Mouse (Mus musculus) NIH3T3 (cell line): ENCODE results near the gene Dennd1a.
A peak's percentile ranks its signal among the peaks of the same experiment; 100 is the strongest.

Source experiments
- DNase-seq: peaks from one replicate; pipeline ENCODE4 v3.0.0-alpha.2; 2012; ENCODE audit warnings: low read depth

The Dennd1a gene

GRCm38 (mm10) chr2:38286733-38287551, at the start of gene Dennd1a:
TSS of gene Dennd1a (minus strand) at chr2:38287390.
- DNase-seq: peak; percentile 93

GRCm38 (mm10) chr2:38336606-38337005, 49.4 kb upstream of the Dennd1a start:
- DNase-seq: no peak

- DNase-seq: no peak
These were observed 46.5 kb upstream of the Dennd1a start for GRCm38 (mm10) chr2:38333586-38334119.

GRCm38 (mm10) chr2:38326671-38327070, 39.5 kb upstream of the Dennd1a start:
- DNase-seq: no peak

GRCm38 (mm10) chr2:38323380-38323779, 36.2 kb upstream of the Dennd1a start:
- no peak for DNase-seq

GRCm38 (mm10) chr2:38320911-38321310, 33.7 kb upstream of the Dennd1a start:
- no peak for DNase-seq

- no peak for DNase-seq
These were observed 31.9 kb upstream of the Dennd1a start for GRCm38 (mm10) chr2:38319086-38319485.

GRCm38 (mm10) chr2:38313399-38313798, 26.2 kb upstream of the Dennd1a start:
- DNase-seq: no peak

- DNase-seq: no peak
These were observed 25.7 kb upstream of the Dennd1a start for GRCm38 (mm10) chr2:38312921-38313320.

GRCm38 (mm10) chr2:38305152-38305551, 18.0 kb upstream of the Dennd1a start:
- no peak for DNase-seq

GRCm38 (mm10) chr2:38300941-38301340, 13.8 kb upstream of the Dennd1a start:
- DNase-seq: no peak

GRCm38 (mm10) chr2:38295939-38296338, 8.7 kb upstream of the Dennd1a start:
- DNase-seq: no peak

- DNase-seq: peak; percentile 87
These were observed 4.3 kb upstream of the Dennd1a start for GRCm38 (mm10) chr2:38291526-38291925.

GRCm38 (mm10) chr2:38288226-38288625, 1.0 kb upstream of the Dennd1a start:
- DNase-seq: no peak

- DNase-seq: no peak
These were observed 807 bp downstream of the Dennd1a start for GRCm38 (mm10) chr2:38286433-38286732.

- peak; percentile 58 for DNase-seq
These were observed 1.3 kb downstream of the Dennd1a start for GRCm38 (mm10) chr2:38285781-38286432.

- DNase-seq: no peak
These were observed 3.2 kb downstream of the Dennd1a start for GRCm38 (mm10) chr2:38283961-38284360.

- no peak for DNase-seq
These were observed 6.8 kb downstream of the Dennd1a start for GRCm38 (mm10) chr2:38280376-38280775.

- DNase-seq: no peak
These were observed 12.2 kb downstream of the Dennd1a start for GRCm38 (mm10) chr2:38274973-38275372.

- peak; percentile 79 for DNase-seq
These were observed 23.5 kb downstream of the Dennd1a start for GRCm38 (mm10) chr2:38263653-38264052.

GRCm38 (mm10) chr2:38259052-38259451, 28.1 kb downstream of the Dennd1a start:
- DNase-seq: no peak

- DNase-seq: peak; percentile 23
These were observed 49.6 kb downstream of the Dennd1a start for GRCm38 (mm10) chr2:38237616-38238015.

GRCm38 (mm10) chr2:38235593-38235992, 51.6 kb downstream of the Dennd1a start:
- DNase-seq: no peak
